10 mouse cellular contexts compared by ENCODE assay signal in genomic region chr2:71160307-71160861, GRCm38 (mm10). TPM values are rescaled to one million over a fixed set of nuclear protein-coding genes. Genes with fewer than 3 reads are reported as not detected.
DNase-seq lines count a peak whose midpoint lies in the region; ATAC-seq and TF ChIP-seq lines count a peak whose summit lies in the region.
"Had no signal": no experiment of that assay in that cellular context is flagged by ENCODE, and none has a peak within 500 bp of the region (broad histone marks: within the 10 kb centered on the region; RNA-seq: fewer than 3 reads in every experiment).

No protein-coding gene starts in this region.

- H3K27ac ChIP-seq in layer of hippocampus, adult 2 months: no peak overlapping the region
- H3K27ac ChIP-seq in ES-E14 (ENCODE audit: insufficient read depth, low read depth, low read length, poor library complexity, severe bottlenecking): no peak overlapping the region
- peak overlapping the region; percentile 31; the same call in 1 of the 2 replicates for H3K27ac ChIP-seq in forebrain, embryonic 11.5 days (ENCODE audit: low read depth, low read length)
- H3K27ac ChIP-seq: embryonic facial prominence, embryonic 12.5 days; heart, adult 2 months had no signal

- H3K4me2 ChIP-seq in forebrain, embryonic 11.5 days (ENCODE audit: low read depth, low read length, severe bottlenecking): 0 out of 2 replicates have a peak overlapping the region, but pooled peaks have one; percentile 29
- H3K4me2 ChIP-seq: embryonic facial prominence, embryonic 12.5 days had no signal

- DNase-seq in layer of hippocampus, adult 2 months (ENCODE audit: low spot score in 2 of 2): peak; percentile 7 to 12
- DNase-seq in layer of hippocampus, postnatal 25 days (ENCODE audit: extremely low spot score in 1 of 2, low spot score in 1 of 2): no peak
- no peak for DNase-seq in ES-E14 (ENCODE audit: low read depth, low spot score)
- no peak for DNase-seq in forebrain, embryonic 11.5 days (ENCODE audit: low spot score)
- DNase-seq in kidney, adult 9 months: no peak
- DNase-seq in thymus, postnatal 25 days: no peak
- DNase-seq in cerebellum, postnatal 36 days: no peak

- 48% methylated on average over 11 of the region's 11 CpGs for WGBS in forebrain, embryonic 11.5 days

- H3K27me3 ChIP-seq in forebrain, embryonic 11.5 days (ENCODE audit: control insufficient read depth, insufficient read depth, low read length): no peaks in the 10 kb centered on the region
- H3K27me3 ChIP-seq: embryonic facial prominence, embryonic 12.5 days had no signal

- ATAC-seq in forebrain, embryonic 11.5 days (replicated peaks; ENCODE audit: low FRiP score): peak; percentile 84
- ATAC-seq in megakaryocyte progenitor cell, adult 5-6 weeks (replicated peaks; ENCODE audit: poor library complexity): 0 out of 2 replicates have a peak, but pooled peaks have one; percentile 20

- no peaks in the 10 kb centered on the region for H3K36me3 ChIP-seq in ES-E14 (ENCODE audit: control insufficient read depth, insufficient read depth, low read length, poor library complexity, severe bottlenecking)
- no peaks in the 10 kb centered on the region for H3K36me3 ChIP-seq in forebrain, embryonic 11.5 days (ENCODE audit: control insufficient read depth, insufficient read depth, low read length)
- H3K36me3 ChIP-seq: embryonic facial prominence, embryonic 12.5 days had no signal

- 0 out of 2 replicates have a peak overlapping the region, but pooled peaks have one; percentile 21 for H3K9ac ChIP-seq in ES-E14 (ENCODE audit: insufficient read depth, low read depth, low read length, poor library complexity, severe bottlenecking)
- H3K9ac ChIP-seq in forebrain, embryonic 11.5 days (ENCODE audit: low read length): no peak overlapping the region
- H3K9ac ChIP-seq: embryonic facial prominence, embryonic 12.5 days had no signal

- peaks cover 0 to 4% of the 10 kb centered on the region in 2 experiments; a peak in 3 of 4 replicates for H3K4me1 ChIP-seq in ES-E14 (ENCODE audit: control insufficient read depth in 2 of 2, insufficient read depth in 2 of 2, low read length in 2 of 2, poor library complexity in 1 of 2)
- 0 out of 2 replicates have a peak, but pooled peaks cover 2% of the 10 kb centered on the region for H3K4me1 ChIP-seq in forebrain, embryonic 11.5 days (replicated peaks; ENCODE audit: control insufficient read depth, insufficient read depth, low read length)

- in situ Hi-C loops in ES-E14 (cut with MboI; ENCODE audit: low sequenced_read_pairs in 2 of 2, unreplicated experiment in 2 of 2): no loop called here

- H3K4me3 ChIP-seq in layer of hippocampus, adult 2 months: peak overlapping the region; percentile 29
- H3K4me3 ChIP-seq in ES-E14 (ENCODE audit: insufficient read depth in 1 of 2, low read depth in 1 of 2, low read length in 2 of 2, poor library complexity in 1 of 2, severe bottlenecking in 1 of 2): no peak overlapping the region
- H3K4me3 ChIP-seq in forebrain, embryonic 11.5 days (ENCODE audit: low read depth, low read length): no peak overlapping the region
- H3K4me3 ChIP-seq: embryonic facial prominence, embryonic 12.5 days; heart, adult 2 months had no signal

- no peaks in the 10 kb centered on the region for H3K9me3 ChIP-seq in ES-E14 (ENCODE audit: control insufficient read depth, insufficient read depth, low read depth, low read length)
- H3K9me3 ChIP-seq in forebrain, embryonic 11.5 days (ENCODE audit: control insufficient read depth, low read length): no peaks in the 10 kb centered on the region
- H3K9me3 ChIP-seq: embryonic facial prominence, embryonic 12.5 days had no signal

- no peak for TF ChIP-seq CTCF in layer of hippocampus, adult 2 months (conservative IDR thresholded peaks at IDR 0.05)

TF ChIP-seq in ES-E14, 5 proteins besides CTCF, POLR2A, EP300 and RAD21:
- TF ChIP-seq MAFK (IDR thresholded peaks at IDR 0.05; ENCODE audit: insufficient read depth, low read depth, low read length): no peak
- TF ChIP-seq HCFC1 (IDR thresholded peaks at IDR 0.05; ENCODE audit: borderline replicate concordance, insufficient read depth, low read length): no peak
- TF ChIP-seq ZNF384 (IDR thresholded peaks at IDR 0.05; ENCODE audit: low read depth, low read length): no peak
- no peak for TF ChIP-seq CHD2 (IDR thresholded peaks at IDR 0.05; ENCODE audit: low read depth, low read length)
- TF ChIP-seq ZC3H11A (IDR thresholded peaks at IDR 0.05; ENCODE audit: borderline replicate concordance, low read depth, low read length): no peak

RNA-seq across cellular contexts. Expression of gene Cybrd1, which starts 42.7 kb away (rescaled TPM):
- total RNA-seq in layer of hippocampus, adult 2 months (2021): 1 to 10 TPM; 2.7 to 3.2 TPM
- total RNA-seq in layer of hippocampus, postnatal 25 days (2021): 1 to 10 TPM; 4.5 to 5.4 TPM
- total RNA-seq in ES-E14 (2012; rRNA removed): 0.31 and 0.48 TPM in 2 replicates
- polyA plus RNA-seq in forebrain, embryonic 11.5 days (2014; fragmentation: Nextera tagmentation; extraction: Ambion mirVana): 0.20 and 0.33 TPM in 2 replicates
- total RNA-seq in megakaryocyte progenitor cell, adult 5-6 weeks (2015): 0.05 TPM in 1 of 2 replicates, not detected in the other
- 0.08 TPM in 1 of 2 replicates, not detected in the other for total RNA-seq in megakaryocyte progenitor cell, adult 5-6 weeks (2017)

RNA-seq across cellular contexts. Expression of gene Dync1i2, which starts 51.1 kb away (rescaled TPM):
- total RNA-seq in layer of hippocampus, adult 2 months (2021): 100 to 1,000 TPM; 135 to 142 TPM
- total RNA-seq in layer of hippocampus, postnatal 25 days (2021): 100 to 1,000 TPM; 124 to 137 TPM
- total RNA-seq in ES-E14 (2012; rRNA removed): 27.4 and 38.6 TPM in 2 replicates
- polyA plus RNA-seq in forebrain, embryonic 11.5 days (2014; fragmentation: Nextera tagmentation; extraction: Ambion mirVana): 156 and 161 TPM in 2 replicates
- total RNA-seq in megakaryocyte progenitor cell, adult 5-6 weeks (2015): 87.8 and 104 TPM in 2 replicates
- total RNA-seq in megakaryocyte progenitor cell, adult 5-6 weeks (2017): 75.0 and 89.2 TPM in 2 replicates

Comparison
In these comparisons a context has a peak if more than half of its experiments do, and no peak if none do; other contexts are left out.
1. DNase-seq: peak in layer of hippocampus, adult 2 months (2 of 2); none in layer of hippocampus, postnatal 25 days (0 of 2), ES-E14 (single experiment), forebrain, embryonic 11.5 days (single experiment), kidney, adult 9 months (single experiment), thymus, postnatal 25 days (single experiment) and cerebellum, postnatal 36 days (0 of 2).